Mouse (Mus musculus) stomach, embryonic 15.5 days (tissue): ENCODE data around the gene Wdfy1. TPM values are rescaled to one million over a fixed set of nuclear protein-coding genes. Genes with fewer than 3 reads are reported as not detected.
A peak's percentile ranks its signal among the peaks of the same experiment; 100 is the strongest.

Source experiments
- ATAC-seq: fragments of 200-750 bp; cut with Nextera tagmentation; 2 replicates; pipeline ENCODE4 v1.8.0; 2017; ENCODE audit warnings: low read depth, moderate number of reproducible peaks, moderate TSS enrichment; ENCODE audit not compliant: insufficient read depth, low FRiP score
- H3K27ac ChIP-seq: fragments of 300-500 bp; sonication (generic); 2 replicates; pipeline ENCODE4 v1.5.1; 2015; ENCODE audit warnings: mild to moderate bottlenecking, inconsistent platforms
- H3K27me3 ChIP-seq: fragments of 300-500 bp; sonication (generic); replicated peaks from 2 replicates; pipeline ENCODE4 v1.6.1; 2015; ENCODE audit warnings: inconsistent platforms
- H3K36me3 ChIP-seq: fragments of 300-500 bp; sonication (generic); 2 replicates; pipeline ENCODE4 v1.6.1; 2015; ENCODE audit warnings: inconsistent platforms
- H3K4me1 ChIP-seq: fragments of 300-500 bp; sonication (generic); 2 replicates; pipeline ENCODE4 v1.6.1; 2015; ENCODE audit warnings: inconsistent platforms
- H3K4me2 ChIP-seq: fragments of 300-500 bp; sonication (generic); 2 replicates; pipeline ENCODE4 v1.6.1; 2015; ENCODE audit warnings: mild to moderate bottlenecking, inconsistent platforms
- H3K4me3 ChIP-seq: fragments of 300-500 bp; sonication (generic); replicated peaks from 2 replicates; pipeline ENCODE4 v1.5.1; 2015; ENCODE audit warnings: inconsistent platforms
- H3K9ac ChIP-seq: fragments of 300-500 bp; sonication (generic); 2 replicates; pipeline ENCODE4 v1.6.1; 2015; ENCODE audit warnings: inconsistent platforms
- H3K9me3 ChIP-seq: fragments of 300-500 bp; sonication (generic); 2 replicates; pipeline ENCODE4 v1.6.1; 2016; ENCODE audit warnings: inconsistent platforms
- WGBS: fragments of 180-500 bp; shearing (Covaris S2); methylation state at CpG from one replicate; pipeline ENCODE4 v1.1.7; 2015; 5-methylcytosine and 5-hydroxymethylcytosine counted together
- polyA plus RNA-seq: library from polyadenylated mRNA; unstranded; fragments of >200 nt; fragmentation: Nextera tagmentation; extraction: Ambion mirVana; gene quantifications from 2 replicates; pipeline ENCODE4 v1.2.1, GENCODE M21; 2015

Wdfy1 gene
- polyA plus RNA-seq, 1 experiment from 2014 or later: 32.8 TPM

DNA sequence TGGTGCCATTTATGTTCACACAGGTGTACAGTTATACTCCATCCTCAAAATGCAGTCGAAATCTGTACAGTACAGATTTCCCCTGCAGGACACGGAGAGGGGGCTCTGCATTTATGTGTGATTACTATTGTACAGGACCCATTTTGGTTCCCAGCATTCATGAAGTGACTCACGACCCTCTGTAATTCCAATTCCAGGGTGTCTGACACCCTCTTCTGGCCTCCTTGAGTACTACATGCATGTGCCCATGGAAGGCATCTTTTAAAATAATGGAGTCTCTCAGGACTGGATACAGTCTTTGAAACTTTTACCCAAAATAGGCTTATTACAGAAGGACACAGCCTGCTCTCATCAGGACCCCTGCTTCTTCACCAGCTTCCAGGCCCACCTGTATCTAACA lies 6.5 kb upstream of the Wdfy1 start:
- Histone ChIP-seq H3K4me1 (no peaks in the 10 kb centered on the region), H3K27me3 (no peaks in the 10 kb centered on the region), H3K9ac (no peak overlapping the region), H3K27ac (no peak overlapping the region), H3K36me3 (peaks cover 29% of the 10 kb centered on the region), H3K4me2 (no peak overlapping the region), H3K4me3 (no peak overlapping the region), H3K9me3 (no peaks in the 10 kb centered on the region)
- 82% methylated on average over 3 of the region's 3 CpGs for WGBS
- no peak for ATAC-seq

DNA sequence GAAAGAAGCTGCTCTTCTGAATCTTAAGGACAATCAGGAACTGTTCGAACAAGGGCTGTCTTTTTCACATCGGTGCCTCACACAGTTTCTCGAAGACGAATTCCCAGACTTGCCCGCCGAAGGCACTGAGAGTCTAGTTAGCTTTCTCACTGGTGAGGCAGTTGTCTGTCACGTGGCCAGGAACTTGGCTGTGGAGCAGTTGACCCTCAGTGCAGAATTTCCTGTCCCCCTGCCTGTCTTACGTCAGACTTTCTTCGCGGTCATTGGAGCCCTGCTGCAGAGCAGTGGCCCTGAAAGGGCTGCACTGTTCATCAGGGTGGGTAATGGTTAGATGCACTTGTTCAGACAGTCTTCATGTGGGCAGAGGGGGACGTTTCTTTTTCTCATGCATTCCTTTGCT lies 2.1 kb upstream of the Wdfy1 start:
- no peak overlapping the region for H3K4me2 ChIP-seq
- ATAC-seq: no peak
- H3K4me1 ChIP-seq: no peaks in the 10 kb centered on the region
- 86% methylated on average over 11 of the region's 11 CpGs for WGBS
- peaks cover 29% of the 10 kb centered on the region for H3K36me3 ChIP-seq
- H3K4me3 ChIP-seq: no peak overlapping the region
- H3K9me3 ChIP-seq: no peaks in the 10 kb centered on the region
- no peak overlapping the region for H3K9ac ChIP-seq
- H3K27ac ChIP-seq: no peak overlapping the region
- no peaks in the 10 kb centered on the region for H3K27me3 ChIP-seq

- Histone ChIP-seq H3K36me3 (peaks cover 7% of the 10 kb centered on the region), H3K4me2 (no peak overlapping the region), H3K9ac (no peak overlapping the region), H3K9me3 (no peaks in the 10 kb centered on the region), H3K4me1 (no peaks in the 10 kb centered on the region), H3K27me3 (no peaks in the 10 kb centered on the region), H3K4me3 (no peak overlapping the region), H3K27ac (no peak overlapping the region)
- 81% methylated on average over 4 of the region's 4 CpGs for WGBS
- ATAC-seq: no peak
These were observed 1.7 kb downstream of the Wdfy1 start for GRCm38 (mm10) chr1:79774164-79774780.

GRCm38 (mm10) chr1:79768231-79768630 lies 7.7 kb downstream of the Wdfy1 start:
- H3K4me3 ChIP-seq: no peak overlapping the region
- H3K36me3 ChIP-seq: no peaks in the 10 kb centered on the region
- no peak overlapping the region for H3K9ac ChIP-seq
- H3K27ac ChIP-seq: no peak overlapping the region
- H3K9me3 ChIP-seq: no peaks in the 10 kb centered on the region
- ATAC-seq: no peak
- H3K27me3 ChIP-seq: no peaks in the 10 kb centered on the region
- 63% methylated on average over 1 of the region's 1 CpGs for WGBS
- no peaks in the 10 kb centered on the region for H3K4me1 ChIP-seq
- H3K4me2 ChIP-seq: no peak overlapping the region

- H3K9ac ChIP-seq: no peak overlapping the region
- H3K4me2 ChIP-seq: no peak overlapping the region
- H3K27ac ChIP-seq: no peak overlapping the region
- 85% methylated on average over 1 of the region's 1 CpGs for WGBS
- H3K27me3 ChIP-seq: no peaks in the 10 kb centered on the region
- no peaks in the 10 kb centered on the region for H3K9me3 ChIP-seq
- H3K4me3 ChIP-seq: no peak overlapping the region
- H3K4me1 ChIP-seq: peaks cover 15% of the 10 kb centered on the region
- H3K36me3 ChIP-seq: no peaks in the 10 kb centered on the region
- ATAC-seq: no peak
These were observed 11.5 kb downstream of the Wdfy1 start for GRCm38 (mm10) chr1:79764483-79764882.

DNA sequence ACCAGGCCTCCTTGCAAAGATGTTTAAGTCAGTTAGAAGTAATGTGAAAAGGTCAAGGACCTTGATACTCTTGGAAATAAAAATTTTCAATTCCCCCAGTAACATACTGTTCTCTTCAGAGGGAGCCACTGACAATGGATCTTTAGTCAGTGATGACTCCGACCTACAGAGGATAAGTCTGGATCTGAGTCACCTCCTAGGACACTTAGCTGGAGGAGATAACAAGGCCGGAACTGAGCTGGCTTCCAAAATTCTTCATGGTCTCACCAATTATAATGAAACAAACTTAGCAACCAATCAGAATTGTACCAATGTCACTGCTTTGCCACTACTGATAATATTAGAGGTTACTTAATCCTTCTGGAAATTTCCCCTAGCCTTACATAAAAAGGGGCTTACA lies 11.9 kb downstream of the Wdfy1 start:
- 81% methylated on average over 2 of the region's 2 CpGs for WGBS
- no peak for ATAC-seq
- Histone ChIP-seq H3K9ac (no peak overlapping the region), H3K27ac (no peak overlapping the region), H3K4me3 (no peak overlapping the region), H3K4me2 (no peak overlapping the region), H3K36me3 (no peaks in the 10 kb centered on the region), H3K9me3 (no peaks in the 10 kb centered on the region), H3K27me3 (no peaks in the 10 kb centered on the region), H3K4me1 (peaks cover 15% of the 10 kb centered on the region)

GRCm38 (mm10) chr1:79762282-79763250 lies 13.4 kb downstream of the Wdfy1 start:
- H3K27ac ChIP-seq: no peak overlapping the region; the same call in 1 of the 2 replicates
- H3K9ac ChIP-seq: no peak overlapping the region
- H3K4me2 ChIP-seq: peak overlapping the region; percentile 83
- no peaks in the 10 kb centered on the region for H3K36me3 ChIP-seq
- H3K4me3 ChIP-seq: peak overlapping the region; percentile 92
- no peaks in the 10 kb centered on the region for H3K27me3 ChIP-seq
- WGBS: 48% methylated on average over 16 of the region's 16 CpGs
- H3K9me3 ChIP-seq: no peaks in the 10 kb centered on the region
- peaks cover 15% of the 10 kb centered on the region for H3K4me1 ChIP-seq
- ATAC-seq: no peak; the same call in 1 of the 2 replicates

DNA sequence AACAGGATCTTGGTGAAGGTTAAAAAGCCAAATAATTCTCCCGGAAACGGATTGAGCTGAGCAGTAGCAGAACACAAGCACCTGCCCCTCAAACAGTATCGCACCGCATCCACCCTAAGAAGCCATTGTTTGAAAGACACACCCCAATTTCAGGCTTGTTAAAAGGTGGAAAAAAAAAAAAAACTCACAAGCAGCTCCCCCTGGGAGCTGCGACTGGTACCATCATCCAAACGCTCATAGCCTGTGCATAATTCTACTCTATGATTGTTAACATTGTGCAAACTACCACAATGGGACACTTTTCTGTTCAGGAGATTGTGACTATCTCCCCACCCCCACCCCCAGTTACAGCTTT lies 14.0 kb downstream of the Wdfy1 start:
- ATAC-seq: 0 out of 2 replicates have a peak, but pooled peaks have one; percentile 6
- H3K27me3 ChIP-seq: no peaks in the 10 kb centered on the region
- WGBS: under 1% methylated on average over 6 of the region's 6 CpGs
- peak overlapping the region; percentile 92 for H3K4me3 ChIP-seq
- no peaks in the 10 kb centered on the region for H3K9me3 ChIP-seq
- H3K4me2 ChIP-seq: peak overlapping the region; percentile 83
- no peak overlapping the region for H3K27ac ChIP-seq
- no peak overlapping the region for H3K9ac ChIP-seq
- H3K36me3 ChIP-seq: no peaks in the 10 kb centered on the region
- peaks cover 15% of the 10 kb centered on the region for H3K4me1 ChIP-seq

GRCm38 (mm10) chr1:79761106-79761916 lies 14.6 kb downstream of the Wdfy1 start:
- H3K27ac ChIP-seq: peak overlapping the region; percentile 11; the same call in 1 of the 2 replicates
- no peaks in the 10 kb centered on the region for H3K9me3 ChIP-seq
- H3K27me3 ChIP-seq: no peaks in the 10 kb centered on the region
- under 1% methylated on average over 65 of the region's 65 CpGs for WGBS
- peak overlapping the region; percentile 74 for H3K9ac ChIP-seq
- peak overlapping the region; percentile 92 for H3K4me3 ChIP-seq
- H3K4me2 ChIP-seq: peak overlapping the region; percentile 83
- H3K36me3 ChIP-seq: no peaks in the 10 kb centered on the region
- peaks cover 15% of the 10 kb centered on the region for H3K4me1 ChIP-seq
- peak; percentile 94 for ATAC-seq

DNA sequence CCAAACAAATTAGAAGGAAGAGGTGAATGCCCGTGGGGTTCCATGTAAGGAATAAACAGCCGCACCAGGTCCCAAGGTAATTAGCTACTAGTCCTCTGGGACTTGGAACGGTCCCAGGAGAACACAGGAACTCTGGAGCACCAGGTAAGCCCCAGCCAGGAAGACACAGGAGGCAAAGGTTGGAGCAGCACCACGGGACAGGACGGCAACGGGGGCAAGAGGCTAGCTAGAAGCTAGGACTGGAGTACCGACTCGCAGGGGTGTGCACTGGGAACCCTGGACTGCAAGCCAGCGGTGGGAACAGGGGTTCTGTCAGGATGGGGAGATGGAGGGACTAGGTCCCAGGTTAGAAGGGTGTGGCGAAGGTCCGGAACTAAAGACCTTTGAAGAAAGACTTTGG lies 15.3 kb downstream of the Wdfy1 start:
- Histone ChIP-seq H3K4me1 (peaks cover 15% of the 10 kb centered on the region), H3K36me3 (no peaks in the 10 kb centered on the region), H3K9me3 (no peaks in the 10 kb centered on the region), H3K27me3 (no peaks in the 10 kb centered on the region), H3K4me3 (peak overlapping the region; percentile 92), H3K4me2 (peak overlapping the region; percentile 83), H3K9ac (peak overlapping the region; percentile 74), H3K27ac (no peak overlapping the region)
- peak; percentile 4; the same call in 1 of the 2 replicates for ATAC-seq
- WGBS: 11% methylated on average over 11 of the region's 11 CpGs

DNA sequence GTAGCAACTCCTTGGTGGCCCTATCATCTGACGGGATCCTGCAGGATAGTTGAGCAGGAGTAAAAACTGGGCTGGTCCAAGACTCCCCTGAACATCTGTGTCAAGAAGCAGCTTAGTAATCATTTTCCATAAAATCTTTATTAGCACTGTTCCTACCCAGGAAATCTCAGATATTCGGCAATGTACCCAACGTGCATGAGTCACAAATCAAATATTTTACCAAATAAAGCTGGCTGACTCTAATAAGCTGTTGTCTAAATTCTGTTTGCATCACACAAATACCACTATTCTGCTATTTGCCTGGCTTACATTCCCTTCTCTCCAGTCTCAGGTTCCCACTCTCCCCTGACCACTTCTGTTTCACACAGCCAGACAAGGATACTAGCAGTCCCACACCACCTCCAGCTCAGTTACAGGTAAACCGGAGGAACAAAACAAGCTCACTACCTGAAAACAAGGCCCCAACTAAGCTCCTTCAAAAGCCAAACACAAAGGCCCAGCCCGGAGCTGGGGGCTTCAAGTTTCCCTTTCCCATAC lies 16.4 kb downstream of the Wdfy1 start:
- H3K36me3 ChIP-seq: no peaks in the 10 kb centered on the region
- 65% methylated on average over 5 of the region's 5 CpGs for WGBS
- H3K4me3 ChIP-seq: no peak overlapping the region
- H3K9ac ChIP-seq: no peak overlapping the region
- H3K27ac ChIP-seq: no peak overlapping the region
- ATAC-seq: no peak
- H3K27me3 ChIP-seq: no peaks in the 10 kb centered on the region
- peak overlapping the region; percentile 25 for H3K4me2 ChIP-seq
- peaks cover 15% of the 10 kb centered on the region for H3K4me1 ChIP-seq
- no peaks in the 10 kb centered on the region for H3K9me3 ChIP-seq
